Mouse (Mus musculus): ENCODE data around the gene Nol6. TPM values are rescaled to one million over a fixed set of nuclear protein-coding genes. Genes with fewer than 3 reads are reported as not detected.
A peak's percentile ranks its signal among the peaks of the same experiment; 100 is the strongest.

Nol6 gene
- total RNA-seq, 2 experiments from 2014 or later = 16.2 to 18.9 TPM

DNA sequence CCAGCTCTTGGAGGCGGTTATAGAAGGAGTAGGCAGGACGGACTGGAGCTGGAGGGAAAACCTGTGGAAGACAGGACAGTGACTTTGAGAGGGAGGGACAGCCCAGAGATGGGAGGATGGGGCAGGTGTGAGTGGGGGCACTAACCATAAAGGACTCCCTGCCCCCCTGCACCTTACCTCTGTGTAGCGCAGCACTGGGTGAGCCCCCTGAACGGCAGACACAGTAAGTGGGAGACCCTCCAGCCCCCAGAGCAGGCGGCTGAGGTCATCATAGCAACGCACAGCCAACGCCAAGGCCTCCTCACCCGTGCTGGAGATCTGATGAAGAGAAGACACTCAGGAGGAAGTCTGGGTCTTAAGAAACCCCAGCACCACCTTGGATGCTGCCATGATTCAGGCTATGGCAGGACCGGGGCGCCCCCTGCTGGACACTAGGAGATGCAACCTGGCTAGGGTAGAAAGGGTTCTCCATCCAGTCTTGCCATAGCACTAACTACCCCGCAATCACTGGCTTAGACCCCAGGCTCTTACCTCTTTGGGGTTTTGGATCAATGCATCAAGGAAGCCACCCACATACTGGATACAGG is 5.5 kb downstream of the Nol6 start:
- DNase-seq = peak; percentile 45 to 71

GRCm38 (mm10) chr4:41116817-41117216 is 7.4 kb downstream of the Nol6 start:
- DNase-seq = no peak

- DNase-seq = no peak
Measured at GRCm38 (mm10) chr4:41115793-41116192, 8.5 kb downstream of the Nol6 start.

DNA sequence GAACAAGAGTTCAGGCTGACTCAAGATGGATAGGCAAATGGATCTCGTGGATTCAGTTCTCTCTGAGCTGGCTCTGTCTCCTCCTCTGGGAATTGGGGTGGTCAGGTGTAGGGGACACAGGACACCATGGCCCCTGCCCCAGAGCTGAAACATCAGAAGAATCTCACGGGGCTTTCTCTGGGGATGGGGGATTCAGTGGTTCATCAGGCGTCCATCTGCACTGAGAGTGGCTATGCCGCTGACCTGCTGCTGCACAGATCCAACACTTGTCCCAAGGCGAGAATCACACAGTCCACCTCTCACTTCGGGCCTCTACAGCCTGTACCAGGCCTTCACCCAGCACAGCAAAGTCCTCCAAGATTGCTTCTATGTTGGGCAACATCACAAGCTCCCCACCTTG is 9.2 kb downstream of the Nol6 start:
- no peak for DNase-seq

- no peak for DNase-seq
Measured at GRCm38 (mm10) chr4:41114358-41115070, 9.7 kb downstream of the Nol6 start.

GRCm38 (mm10) chr4:41108717-41109425 is 15.4 kb downstream of the Nol6 start:
- DNase-seq = no peak

DNA sequence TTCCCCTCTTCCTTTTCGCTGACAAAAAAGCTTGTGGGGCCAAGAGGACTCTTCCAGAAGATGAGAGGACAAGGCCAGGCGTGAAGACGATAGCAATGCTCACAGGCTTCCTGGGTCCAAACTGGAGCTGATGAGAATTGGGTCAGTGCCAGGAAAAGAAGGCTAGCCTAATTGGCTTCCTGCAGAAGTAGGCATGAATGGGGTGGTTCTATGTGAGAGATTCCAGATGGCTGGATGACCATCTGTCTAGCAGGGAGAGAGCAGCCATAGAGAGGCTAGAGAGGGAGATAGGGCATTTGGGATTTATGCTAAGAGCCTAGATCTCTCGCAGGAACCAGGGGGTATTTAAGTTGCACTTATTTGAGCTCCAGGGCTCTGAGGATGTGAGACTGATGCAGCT is 16.8 kb downstream of the Nol6 start:
- no peak for DNase-seq

DNA sequence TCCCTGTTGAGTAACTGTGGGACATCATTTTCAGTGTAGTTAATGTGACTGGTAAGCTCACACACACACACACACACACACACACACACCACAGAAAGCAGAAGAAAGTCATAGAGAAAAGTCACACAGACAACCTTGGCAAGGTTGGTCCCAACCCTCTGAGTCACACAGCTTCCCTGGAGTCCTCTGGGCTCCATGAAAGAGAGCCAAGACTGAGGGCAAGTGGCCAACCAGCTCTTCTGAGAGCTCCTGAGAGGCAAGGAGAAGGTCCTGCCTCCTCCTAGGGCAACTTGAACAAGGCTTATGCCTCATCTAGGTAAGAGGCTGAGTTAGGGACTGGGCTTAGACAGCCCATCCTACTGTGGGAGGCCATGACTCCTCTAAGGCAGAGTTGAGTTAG is 21.4 kb downstream of the Nol6 start:
- no peak for DNase-seq

- DNase-seq = no peak
Measured at GRCm38 (mm10) chr4:41100986-41101385, 23.3 kb downstream of the Nol6 start.

DNA sequence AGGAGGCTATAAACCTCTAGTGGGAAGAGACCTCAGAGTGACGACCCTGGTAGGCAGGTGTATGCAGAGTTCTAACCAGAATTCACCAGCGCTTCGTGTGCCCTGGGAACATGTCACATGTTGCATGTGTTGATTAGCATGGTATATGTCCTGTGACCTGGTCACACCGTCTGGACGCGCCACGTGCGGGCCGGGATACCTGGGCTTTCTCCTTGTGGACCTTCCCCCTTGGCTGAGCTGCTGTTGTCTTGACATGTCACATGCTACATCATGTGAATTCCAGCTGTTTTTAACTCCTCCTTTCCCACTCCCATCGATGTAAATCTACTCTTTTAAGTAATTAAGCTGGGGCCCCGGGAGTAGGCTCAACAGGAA is 25.7 kb downstream of the Nol6 start:
- DNase-seq = no peak

DNA sequence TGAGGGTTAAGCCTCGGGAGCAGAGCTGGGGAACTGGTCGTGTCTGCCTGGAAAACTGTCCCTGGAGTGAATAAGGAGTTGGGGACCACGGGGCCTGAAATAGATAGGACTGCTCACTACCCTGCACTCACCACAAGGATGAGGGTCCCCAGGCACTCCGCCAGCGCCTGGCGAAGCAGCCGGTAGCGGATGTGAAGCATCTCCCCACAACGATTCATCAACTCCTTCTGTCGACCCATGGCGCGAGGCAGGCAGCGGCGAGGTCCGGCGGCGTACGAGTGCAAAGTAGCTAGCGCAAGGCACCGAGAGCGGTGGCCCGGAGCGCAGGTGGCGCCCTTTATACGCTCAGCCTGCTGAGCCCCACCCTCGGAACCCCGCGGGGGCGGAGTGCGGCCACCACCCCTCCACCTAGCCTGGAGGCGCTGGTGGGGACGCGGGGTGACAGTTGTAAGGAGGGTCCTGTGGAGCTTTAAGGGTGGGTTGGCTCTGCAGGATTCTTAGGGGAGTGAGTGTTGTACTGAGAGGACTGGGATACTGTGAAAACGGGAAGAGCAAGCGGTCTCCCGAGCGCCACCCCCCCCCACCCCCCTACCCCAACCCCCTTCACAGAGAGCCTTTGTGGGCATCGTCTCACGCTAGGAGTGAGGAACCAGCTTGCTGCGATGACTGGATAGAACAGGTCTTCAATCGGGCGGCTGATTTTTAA is 26.2 kb downstream of the Nol6 start, which contains the start of gene Aqp3:
Gene Aqp3, minus strand, starts transcription at position 313 of the 706 bp plus-strand sequence.
- DNase-seq = peak; percentile 14 to 22

- no peak for DNase-seq
Measured at GRCm38 (mm10) chr4:41097381-41097780, 26.9 kb downstream of the Nol6 start.

GRCm38 (mm10) chr4:41096794-41097193 is 27.5 kb downstream of the Nol6 start:
- no peak for DNase-seq

DNA sequence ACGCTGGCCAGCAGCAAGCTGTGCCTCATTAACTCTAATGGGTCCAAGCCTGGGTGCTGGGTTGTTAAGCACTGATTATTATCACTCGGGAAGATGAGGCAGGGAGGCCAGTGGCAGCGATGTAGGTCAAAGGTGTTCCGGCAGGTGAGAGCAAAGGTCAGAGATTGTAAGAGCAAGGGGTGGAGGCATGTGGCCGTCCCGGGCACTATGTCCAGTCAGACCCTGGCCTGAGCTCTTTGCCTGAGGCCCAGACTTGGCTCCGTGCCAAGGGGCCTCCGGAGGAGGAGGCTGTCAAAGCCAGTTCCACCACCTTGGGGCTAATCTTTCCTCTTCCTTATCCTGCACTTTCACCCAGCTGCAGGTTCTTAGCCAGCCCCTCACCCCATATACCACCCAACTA is 28.1 kb downstream of the Nol6 start:
- DNase-seq = no peak

DNA sequence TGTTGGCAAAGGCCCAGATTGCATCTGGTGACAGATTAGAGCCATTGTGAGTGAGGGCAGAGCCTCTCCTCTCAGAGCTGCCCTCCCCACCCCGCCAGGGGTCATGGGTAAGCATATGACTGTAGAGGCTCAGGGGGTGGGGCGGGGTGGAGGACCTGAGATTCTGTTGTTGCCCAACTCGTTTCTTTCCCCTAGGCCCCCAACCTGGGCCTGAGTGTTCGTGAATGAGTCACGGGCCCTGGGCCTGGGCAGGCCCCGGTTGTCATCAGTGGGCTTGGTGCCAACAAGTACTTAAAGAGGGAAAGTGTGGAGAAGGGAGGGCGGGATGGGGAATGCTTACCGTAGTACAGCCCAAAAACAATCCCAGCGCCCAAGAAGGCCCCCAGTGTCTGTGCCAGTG is 29.9 kb downstream of the Nol6 start:
- no peak for DNase-seq

- DNase-seq = no peak
Measured at GRCm38 (mm10) chr4:41092958-41093357, 31.3 kb downstream of the Nol6 start.

DNA sequence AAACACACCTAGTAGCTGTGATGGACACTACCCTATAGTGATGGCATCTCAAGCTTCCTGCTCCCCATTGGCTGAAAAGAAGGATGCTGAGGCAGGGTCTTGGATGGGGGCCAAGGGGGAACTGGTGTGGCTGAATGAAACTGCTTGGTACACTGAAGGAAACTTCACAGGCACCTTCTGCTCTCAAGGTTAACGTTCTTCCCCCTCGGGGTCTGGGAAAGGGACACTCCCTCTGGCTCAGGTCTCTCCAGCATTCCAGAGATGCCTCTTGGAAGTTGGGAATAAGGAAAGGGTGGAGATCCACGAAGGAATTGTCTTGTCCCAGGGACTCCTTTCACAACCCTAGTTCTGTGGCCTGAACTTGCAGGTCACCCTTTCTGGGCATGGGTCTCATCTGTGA is 32.9 kb downstream of the Nol6 start:
- DNase-seq = no peak

- DNase-seq = no peak
Measured at GRCm38 (mm10) chr4:41089705-41090104, 34.5 kb downstream of the Nol6 start.

GRCm38 (mm10) chr4:41089189-41089588 is 35.1 kb downstream of the Nol6 start:
- no peak for DNase-seq

DNA sequence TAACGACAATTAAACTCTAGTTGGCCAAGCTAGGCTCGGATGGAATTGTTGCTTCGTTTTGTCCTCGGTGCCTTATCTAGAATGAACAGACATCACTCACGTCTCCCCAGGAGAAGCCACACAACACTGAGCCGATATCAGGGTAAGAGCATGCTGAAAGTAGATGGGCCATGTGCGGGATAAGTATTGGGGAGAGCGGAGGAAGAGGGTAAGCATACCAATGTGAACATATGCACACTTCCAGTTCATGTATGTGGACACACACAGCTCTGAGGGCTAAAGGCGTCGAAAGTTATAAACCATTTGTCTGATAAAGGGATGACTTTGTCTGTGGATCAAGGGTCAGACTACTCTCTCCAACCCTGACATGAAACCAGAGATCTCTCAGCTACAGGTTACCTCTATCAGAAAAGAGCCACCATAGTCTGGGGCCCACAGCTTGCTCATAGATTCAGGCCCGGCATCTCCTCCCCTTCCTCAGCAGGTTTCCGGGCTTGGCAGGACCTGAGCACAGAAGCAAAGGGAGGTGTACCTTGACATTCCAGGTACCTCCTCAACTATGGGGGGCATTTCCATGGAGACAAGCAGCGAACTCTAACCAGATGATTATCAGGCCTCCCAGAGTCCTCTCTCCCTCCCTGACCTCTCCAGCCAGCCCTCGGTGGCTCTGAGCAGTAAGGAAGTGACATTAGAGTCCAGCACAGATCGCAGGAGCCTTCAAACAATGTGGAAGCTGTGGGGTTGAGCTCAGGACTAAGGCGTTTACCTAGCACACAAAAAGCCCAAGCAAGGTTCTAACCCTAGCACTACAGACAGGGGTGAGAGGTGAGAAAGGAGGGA is 36.6 kb downstream of the Nol6 start:
- no peak for DNase-seq

DNA sequence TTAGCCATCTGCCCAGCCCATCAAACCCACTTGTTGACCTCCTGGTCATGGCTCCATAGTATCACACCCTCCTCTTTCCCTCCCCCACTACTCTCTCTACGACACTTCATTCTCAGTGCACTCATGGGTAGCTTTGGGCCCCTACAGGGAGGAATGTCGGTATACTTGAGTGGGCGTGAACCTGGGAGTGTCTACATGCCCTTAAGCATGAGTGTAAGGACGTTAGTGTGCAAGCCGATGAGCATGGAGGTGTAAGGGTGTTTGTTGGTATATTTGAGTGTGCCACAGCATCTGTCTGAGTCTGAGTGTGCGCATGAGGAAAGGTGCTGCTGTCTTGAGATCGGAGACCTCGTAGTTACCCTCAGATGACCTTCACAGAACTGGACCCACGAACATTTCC is 37.3 kb downstream of the Nol6 start:
- no peak for DNase-seq

GRCm38 (mm10) chr4:41084819-41085218 is 39.4 kb downstream of the Nol6 start:
- DNase-seq = no peak
